Mouse (Mus musculus) layer of hippocampus, postnatal 36 days (tissue): Measurements from ENCODE around the gene B230118H07Rik. TPM values are rescaled to one million over a fixed set of nuclear protein-coding genes. Genes with fewer than 3 reads are reported as not detected.

Experiments used
- DNase-seq, 2 experiments: peaks; one replicate each; pipeline ENCODE4 v3.0.0; 2022
- total RNA-seq, 2 experiments: library from RNA; stranded (reverse); gene quantifications; 2 replicates each; pipeline ENCODE4 v1.2.3; 2021

Gene B230118H07Rik
- total RNA-seq, 2 experiments from 2014 or later: 32.8 to 35.2 TPM

DNA sequence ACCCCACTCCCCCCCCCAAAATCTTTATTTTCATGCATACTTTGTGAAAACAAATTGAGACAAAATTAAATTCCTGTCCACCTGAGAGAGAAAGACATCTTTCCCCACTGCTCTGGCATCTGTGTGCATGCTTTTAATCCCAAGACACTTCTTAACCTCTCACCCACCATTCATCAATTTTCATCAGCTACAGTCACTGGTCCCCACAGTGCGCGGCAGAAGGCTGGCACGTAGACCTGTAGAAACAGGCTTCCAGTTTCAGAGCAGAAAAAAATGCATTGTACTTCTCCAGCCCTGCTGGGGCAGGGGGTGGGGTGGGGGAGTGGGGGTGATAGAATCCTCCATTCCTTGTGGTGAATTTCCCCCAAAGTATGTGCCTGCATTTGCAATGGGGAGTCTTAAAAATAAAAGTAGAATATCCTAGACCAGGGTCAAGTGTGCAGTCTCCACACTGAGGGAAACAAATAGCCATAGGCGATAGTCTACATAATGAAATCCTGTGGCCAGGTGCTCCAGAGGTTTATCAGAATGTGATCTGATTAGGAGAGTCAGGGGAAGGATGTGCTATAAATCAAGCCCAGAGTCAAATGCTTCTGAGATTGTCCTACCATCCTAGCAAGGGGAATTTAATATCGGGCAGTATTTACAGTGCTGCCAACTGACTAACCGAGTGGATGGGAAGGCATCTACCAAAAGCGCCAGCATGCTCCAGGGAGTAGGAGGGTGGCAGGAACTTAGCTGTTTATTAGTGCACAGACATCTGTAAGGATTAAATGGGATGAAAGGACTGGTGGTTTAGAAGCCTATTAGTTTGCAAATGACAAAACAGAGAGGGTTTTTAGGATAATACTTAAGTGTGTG lies 10.1 kb downstream of the B230118H07Rik start:
- DNase-seq: no peak

DNA sequence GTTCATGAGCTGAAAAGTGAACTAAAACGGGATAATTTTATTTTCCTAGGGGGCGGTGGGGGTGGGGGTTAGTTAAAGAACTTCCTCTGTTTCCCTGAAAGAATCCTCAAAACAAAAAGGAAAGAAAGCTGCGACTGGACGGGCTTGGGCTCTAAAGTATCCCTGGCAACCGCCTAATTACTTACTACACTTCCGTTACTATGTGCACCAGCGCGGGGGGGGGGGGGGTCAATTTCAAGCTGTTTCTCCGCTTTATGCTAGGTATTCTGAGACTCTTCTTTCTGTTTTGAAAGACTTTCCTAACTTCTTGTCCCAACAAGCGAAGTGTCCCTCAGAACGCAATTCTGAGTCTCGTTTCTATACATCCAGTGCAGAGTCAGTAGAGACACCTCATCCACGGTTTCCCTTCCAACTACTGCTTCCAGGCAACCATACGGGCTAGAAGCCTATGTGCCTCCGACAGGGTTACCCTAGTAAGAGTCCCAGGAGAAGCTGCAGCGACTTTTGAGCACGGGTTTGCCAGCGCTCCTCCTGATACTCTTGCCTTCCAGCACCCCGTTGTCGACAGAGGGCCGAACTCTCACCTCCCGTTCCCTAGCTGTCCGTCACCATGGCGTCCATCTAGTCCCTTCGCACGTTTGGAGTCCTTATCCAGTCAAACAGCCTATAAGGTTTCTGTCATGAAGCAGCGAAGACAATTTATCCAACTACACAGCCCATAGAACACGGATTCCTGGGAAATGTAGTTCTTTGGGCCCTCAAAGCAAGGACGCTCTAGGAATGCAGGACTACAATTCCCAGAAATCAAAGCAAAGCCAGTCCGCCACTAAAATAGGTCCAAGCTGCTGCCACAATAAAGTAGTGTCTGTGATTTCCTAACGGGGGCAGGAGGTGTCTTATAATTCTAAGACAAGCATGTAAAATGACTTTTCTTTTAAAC lies 20.8 kb downstream of the B230118H07Rik start:
- peak; percentile 82 to 84 for DNase-seq

DNA sequence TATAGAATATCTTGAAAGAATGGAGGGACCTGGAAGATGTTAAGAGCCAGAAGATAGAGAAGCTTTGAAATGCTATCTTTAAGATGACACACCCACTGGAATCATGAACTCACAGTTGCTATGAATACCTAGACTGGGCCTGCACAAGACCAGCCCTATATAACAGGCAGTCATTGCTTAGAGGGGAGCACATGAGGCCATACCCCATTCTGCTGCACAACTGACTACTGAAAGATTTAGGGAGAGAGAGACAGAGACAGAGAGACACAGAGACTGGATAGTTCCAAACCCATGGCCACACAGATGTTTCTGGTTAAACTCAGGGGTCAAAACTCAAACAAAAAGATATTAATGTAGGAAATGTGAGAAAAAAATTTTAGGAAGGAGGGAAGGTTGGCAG lies 22.1 kb downstream of the B230118H07Rik start:
- no peak for DNase-seq

DNA sequence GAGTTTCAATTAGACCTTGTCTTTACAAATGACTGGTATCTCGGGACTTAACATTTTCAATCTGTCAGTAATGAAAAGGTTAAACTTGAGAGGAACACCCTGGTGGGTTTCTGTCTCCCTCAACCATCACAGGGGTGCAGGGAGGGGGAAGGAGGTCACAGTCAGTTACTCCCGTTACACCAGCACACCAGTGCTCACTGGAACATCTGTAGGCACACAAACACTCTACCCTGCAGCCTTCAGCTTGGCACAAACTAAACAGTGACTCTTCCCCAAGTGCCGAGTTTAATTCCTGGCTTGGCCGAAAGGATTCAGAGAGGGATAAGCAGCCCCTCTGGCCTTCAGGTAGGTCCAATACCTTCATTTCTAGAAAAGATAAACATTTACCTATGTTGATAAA lies 24.8 kb downstream of the B230118H07Rik start, which contains the start of gene Rag2:
TSS of gene Rag2 (plus strand) at position 193 of the 400 bp plus-strand sequence.
- no peak for DNase-seq

DNA sequence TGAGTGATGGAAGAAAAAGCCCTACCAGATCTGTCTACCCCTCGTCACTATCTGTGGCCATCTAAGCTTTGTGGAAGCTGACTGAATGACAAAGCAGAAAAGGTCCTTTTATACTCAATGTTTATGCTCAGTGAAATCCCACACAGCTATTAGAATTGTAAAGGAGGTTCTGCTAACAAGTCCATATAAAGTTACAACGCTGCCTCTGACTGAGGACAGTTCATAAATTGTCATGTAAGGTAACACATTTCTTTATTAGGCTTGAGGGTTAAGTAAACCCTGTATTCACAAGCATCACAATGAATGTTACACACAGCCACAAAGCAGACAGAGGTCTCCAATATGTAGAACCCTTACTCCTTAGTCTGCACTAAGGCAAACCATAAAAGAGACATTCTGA lies 25.3 kb downstream of the B230118H07Rik start:
- no peak for DNase-seq

DNA sequence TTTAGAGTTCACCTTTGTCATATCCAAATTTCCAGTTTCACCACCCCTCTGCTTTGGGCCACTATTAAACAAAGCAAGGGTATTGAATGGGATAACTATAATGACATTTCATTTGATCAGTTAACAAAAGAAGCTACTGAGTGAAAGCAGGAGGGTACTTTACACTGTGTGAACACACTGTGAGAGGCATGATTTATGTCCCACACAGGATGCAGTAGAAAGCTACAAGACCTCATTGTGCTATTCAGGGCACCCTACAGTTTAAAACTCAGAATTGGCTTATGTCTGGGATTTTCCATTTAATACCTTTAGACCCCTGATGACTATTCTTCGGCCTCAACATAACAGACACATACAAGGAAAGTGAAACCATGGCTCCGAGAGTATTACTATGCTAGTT lies 26.3 kb downstream of the B230118H07Rik start:
- DNase-seq: no peak

DNA sequence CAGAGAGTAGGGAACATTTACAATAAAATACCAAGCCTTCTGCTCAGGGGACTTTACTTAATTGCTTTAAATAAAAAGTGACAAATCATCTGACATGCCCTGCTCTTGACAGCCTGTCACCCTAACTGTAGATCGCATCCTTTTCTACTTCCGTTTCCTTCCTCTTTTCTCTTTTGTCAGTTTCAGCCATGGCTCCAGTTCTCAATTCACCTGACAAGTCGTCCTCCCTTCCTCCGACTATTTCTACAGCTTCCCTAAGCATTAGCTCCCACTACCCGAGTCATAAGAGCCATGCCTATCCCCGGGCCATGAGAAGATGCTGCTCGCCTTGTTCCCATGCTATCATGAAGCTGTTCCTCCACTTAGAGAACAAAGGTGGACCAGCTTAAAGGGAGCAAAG lies 27.7 kb downstream of the B230118H07Rik start:
- no peak for DNase-seq

DNA sequence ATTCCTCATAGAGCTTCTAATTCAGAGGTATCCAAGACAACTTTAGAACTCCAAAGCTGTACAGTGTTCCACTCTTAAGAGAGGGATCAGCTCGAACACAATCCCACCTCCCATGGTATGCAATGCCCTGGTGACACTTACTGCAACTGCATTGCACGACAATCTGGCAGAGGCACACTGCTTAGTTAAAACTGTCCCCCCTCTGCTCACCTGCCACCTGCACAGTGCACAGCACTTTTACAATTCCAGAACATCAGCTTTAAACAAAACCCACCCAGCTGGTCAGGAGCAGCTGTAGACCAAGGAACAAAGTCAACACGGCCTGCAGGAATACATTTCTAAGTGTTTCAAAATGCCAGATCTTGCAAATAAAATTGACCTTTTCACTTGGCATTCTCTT lies 28.4 kb downstream of the B230118H07Rik start:
- DNase-seq: no peak

DNA sequence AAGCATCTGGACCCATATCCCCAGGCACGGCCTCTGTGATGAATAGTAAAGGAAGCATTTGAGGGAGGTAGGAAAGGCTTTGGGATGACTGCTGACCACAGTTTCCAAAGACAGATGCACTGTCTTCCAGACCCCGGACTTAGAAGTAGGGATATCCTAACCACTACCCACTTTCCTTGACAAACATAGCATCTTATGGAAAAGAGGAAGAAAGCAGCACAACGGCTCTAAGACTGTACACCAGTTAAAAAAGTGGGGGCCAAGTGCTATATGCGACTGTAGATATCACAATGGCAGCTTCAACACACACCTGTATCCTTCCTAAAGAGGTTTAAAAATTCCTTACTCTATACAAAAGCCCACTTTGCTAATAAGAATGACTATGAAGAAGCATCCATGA lies 31.0 kb downstream of the B230118H07Rik start:
- DNase-seq: no peak

DNA sequence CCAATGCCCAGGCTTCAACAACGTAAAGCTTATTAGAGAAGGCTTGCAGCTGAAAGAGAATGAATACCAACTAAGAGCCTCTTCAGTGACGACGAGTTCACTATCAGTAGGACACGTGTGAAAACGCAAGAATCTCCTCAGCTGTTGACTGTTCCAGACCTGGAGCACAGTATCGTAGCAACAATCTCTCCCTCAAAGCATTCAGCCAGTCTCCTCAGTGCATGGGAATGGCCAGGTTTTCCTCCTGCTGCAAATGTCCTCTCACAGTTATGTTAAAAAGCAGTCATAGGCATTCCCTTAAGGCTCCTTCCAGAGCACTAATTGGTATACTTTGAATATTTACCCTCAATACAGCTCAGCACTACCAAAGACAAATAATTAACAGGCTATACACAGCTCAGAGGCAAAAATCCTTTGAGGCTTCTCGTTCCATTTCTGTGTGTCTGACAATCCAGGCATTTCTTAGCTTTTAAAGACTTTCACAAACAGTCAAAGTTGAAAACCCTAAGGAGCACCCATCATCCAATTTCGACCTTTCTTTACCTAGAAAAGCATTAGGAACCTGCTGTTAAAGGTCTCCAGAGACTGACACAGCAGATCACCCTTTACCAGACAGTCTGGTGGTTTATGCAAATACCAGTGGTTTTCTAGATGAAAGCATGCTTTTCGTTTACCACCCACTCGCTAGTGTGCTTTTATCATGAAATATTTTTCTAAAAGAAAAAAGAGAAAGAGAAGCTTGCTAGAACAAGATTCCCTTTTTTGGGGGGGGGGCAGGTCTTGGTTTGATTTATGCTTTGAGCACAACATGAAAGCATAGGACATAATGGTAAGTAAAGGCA lies 33.6 kb downstream of the B230118H07Rik start:
- no peak for DNase-seq

DNA sequence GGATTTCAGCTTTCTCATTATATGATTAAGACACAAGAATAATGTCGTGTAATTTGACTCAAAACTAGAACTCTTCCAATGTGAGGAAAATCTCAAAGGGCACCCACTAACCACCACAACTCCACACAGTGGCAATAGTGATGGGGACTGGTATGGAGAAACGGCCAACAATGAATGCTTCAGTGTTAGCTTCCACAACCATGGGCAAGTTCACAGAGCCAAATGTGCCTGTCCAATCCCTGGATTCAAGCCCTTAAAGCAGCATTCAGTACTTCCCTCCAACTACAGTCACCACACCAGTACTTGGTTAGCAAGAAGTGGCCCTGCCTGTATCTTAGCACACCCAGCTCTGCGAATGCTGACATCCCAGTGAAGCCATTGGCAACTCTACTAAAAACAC lies 38.5 kb downstream of the B230118H07Rik start:
- DNase-seq: no peak

DNA sequence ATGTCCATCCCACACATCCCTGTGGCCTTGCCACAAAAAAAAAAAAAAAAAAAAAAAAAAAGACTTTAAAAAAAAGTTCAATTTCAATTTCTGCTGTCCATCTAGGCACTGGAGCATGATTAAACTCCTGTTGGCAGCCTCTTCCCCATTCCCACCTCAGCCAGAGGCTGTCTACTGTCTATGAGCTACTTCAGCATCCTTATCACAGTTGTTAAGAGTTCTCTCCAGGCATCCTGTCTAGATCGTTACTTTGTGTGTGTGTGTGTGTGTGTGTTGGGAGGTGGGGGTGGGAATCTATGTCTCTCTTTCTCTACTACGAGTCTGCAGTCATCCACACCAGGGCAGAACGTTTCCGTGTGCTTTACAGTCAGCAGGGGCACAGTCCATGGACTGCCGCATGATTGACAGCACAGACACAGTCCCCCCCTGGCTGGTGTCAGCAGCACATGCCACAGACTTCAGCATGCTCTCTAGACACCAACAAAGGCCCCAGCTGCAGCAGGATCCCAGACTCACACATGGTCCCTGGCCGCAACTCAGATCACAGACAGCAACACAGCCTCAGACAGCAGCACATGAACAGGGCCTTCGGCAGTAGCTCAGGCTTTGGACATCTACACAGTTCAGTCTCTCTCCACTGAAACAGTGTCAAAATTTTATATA lies 41.0 kb downstream of the B230118H07Rik start:
- no peak for DNase-seq

DNA sequence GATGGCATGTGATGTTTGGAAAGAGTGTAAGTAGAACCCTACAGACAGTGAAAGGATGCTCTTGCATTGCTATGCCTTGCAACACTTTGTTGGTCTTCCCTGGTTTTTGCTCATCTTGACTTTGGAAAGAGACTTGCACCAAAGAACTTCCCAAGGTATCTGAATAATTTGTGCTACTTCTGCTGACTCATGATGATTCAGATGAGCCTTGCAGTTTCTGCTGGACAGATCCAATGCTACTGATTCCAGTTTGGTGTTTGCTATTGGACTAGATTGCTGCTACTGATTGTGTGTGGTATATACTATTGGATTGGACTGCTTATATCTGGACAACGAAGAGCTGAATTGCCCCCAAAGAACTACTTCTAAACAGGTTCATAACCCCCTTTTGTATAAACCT lies 46.2 kb downstream of the B230118H07Rik start:
- DNase-seq: no peak

DNA sequence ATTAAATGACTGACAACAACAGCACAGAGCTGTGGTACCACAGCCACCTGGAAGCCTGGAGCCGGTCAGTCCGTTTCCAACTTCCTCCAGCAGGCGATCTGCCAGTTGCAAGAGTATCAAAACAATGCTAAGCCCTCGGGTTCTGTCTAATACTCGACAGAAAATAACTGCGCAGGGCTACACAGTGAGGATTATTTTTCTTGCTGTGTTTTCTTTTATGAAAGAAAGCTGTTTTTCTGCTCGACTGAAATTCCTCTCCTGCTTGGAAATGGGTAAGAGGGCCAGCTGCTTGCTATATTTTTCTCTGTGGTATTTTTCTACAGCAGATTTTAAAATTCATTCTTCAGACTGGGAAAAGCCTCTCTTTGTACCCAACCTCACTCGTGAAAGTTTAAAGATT lies 48.6 kb downstream of the B230118H07Rik start:
- DNase-seq: peak; percentile 30 to 38

DNA sequence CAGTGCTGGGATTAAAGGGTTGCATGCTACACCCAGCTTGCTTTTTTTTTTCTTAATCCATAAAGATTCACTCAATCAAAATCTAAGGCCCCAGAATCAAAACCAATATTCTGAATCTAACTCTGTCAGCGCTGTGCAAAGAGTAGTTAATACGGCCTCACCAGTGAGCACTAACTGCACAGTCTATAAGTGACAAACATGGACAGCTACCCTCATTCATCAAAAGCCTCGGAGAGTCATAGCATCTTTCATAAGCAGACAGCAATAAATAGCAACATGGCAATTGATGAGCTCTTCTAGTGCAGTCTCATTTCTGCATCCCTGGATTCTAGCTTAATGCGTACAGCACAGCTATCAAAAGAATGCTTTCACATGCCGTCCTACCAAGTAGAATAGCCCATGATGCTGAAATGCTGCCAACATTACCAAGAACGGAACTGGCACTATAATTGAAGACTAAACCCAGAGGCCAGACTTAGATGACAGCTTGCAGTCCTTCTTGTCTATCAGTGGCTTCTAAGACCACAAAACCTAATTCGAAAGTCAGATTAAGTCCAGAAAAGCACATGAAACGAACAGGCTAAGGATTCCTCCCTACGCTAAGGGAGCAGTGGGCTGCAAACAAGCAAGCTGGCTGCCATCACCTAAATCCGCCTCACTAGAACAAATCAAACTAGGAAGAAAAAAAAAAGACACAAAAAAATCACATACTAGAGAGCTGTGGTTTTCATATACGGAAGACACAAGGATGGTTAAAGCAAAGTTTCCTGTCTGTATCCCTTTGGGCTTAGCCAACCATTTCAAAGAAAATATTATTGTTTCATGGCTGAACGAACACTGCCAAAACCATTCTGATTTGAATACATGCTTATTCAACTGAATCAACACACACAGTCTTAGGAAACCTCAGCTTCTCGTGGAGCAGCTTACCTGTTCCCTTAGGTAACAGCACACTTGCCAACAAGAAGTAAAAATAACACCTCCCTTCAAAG lies 50.8 kb downstream of the B230118H07Rik start:
- peak in 1 of 2 experiments; percentile 19 for DNase-seq

DNA sequence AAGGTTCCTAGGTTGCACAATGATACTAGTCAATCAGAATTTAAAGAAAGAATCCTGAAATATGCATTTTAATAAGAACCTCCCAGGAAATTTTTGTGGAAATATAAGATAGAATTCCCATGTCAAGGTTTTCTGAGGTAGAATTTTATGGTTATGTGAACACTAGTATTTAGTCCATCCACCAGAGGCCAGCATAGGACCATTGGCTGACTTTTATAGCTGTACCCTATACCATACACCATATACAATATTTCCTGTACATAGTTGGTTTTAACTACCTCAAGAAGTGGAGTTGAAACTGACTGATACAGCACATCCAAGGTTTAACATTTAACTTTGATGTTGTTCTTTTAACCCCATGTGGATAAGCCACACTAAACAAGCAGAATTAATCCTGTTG lies 52.1 kb downstream of the B230118H07Rik start:
- DNase-seq: no peak

DNA sequence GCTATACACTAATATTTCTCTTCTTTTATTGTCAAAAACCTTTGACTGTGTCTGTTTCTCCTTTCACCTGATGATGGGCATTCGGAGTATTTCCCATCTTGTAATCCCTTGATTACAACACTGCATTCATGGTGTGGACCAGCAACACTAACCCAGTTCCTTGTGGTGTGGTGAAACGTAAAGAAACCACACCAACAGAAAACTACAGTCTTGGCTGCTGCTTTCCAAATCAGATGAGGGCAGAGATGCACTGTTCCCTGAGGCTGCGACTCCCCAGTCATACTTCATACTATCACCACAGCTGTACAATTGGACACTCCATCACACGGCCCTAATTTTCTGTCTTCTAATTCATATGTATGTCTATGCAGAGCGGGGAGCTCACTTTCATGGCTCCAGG lies 54.7 kb downstream of the B230118H07Rik start:
- DNase-seq: no peak

DNA sequence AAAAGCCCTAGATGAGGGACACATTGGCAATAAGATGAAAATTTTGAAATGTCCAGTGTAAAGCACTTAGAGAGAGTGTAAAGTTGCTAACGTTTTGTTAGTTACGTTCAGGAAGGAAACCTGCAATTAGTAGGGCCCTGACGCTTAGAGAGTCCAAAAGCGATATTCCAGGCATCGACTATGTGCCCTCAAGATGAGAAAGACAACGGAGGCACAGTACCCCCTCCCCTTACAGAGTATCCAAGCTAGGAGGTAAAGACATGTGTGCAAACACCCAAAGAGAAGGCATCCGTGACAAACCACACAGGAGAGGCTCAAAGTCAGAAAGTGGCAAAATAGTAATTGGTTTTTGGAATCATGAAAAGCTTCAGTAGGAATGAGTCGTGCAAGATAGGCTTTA lies 56.4 kb downstream of the B230118H07Rik start:
- no peak for DNase-seq

DNA sequence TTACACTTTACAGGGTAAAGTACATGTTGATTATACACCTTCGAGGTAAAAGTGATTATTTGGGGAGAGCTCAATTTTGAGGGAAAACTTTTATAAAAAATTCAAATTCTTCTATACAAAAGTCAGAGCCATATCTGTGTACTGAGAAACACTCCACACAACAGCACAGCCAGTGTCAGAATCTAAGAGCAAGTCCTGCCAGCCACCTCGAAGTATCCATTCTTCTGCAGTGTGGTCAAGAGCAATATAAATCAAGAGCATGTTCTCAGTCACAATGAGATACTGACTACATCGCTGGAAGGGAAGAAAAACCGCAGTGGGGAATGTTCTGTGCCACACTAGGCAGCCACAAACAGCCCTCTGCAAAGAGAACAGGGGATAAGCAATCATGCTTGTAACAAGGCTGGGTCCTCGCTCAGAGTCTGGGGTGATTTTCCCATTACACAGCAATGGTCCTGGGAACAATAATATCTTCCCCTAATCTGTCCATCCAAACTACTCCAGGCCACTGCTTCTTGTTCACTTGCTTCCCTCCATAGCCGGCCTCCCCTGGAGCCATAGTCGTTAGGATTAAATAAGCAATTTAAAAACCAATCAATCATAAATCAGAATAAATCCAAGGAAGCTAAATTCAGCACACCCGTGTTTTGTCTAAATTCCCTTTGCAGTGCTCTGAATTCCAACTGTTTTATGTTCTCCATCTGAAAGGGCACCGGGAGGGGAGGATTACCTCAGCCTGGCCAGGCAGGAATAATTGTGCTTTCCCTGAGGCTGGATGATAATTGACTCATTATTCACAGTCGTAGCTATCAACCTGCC lies 57.1 kb downstream of the B230118H07Rik start:
- no peak for DNase-seq

DNA sequence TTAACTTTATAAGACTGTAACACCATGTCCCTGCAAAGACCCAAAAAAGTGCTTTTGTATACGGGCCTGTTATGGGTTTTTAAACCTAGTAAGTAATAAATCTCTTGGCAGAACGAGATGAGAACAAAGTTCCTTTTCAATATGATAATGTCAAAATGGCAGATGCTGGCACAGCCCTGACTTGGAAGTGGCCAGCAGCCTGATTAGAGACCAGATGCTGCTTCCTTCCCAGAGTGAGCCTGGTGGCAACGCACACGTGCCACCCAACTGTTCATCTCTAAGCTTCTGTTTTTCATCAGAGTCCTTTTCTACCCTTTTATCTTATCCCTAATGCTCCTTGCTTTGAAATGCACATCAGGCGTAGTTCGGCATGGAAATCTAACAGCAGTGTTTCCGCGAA lies 58.0 kb downstream of the B230118H07Rik start:
- DNase-seq: no peak
